Mouse (Mus musculus) limb, embryonic 13.5 days (tissue): ENCODE results near the gene Dok3. TPM values are rescaled to one million over a fixed set of nuclear protein-coding genes. Genes with fewer than 3 reads are reported as not detected.

ENCODE experiments used
- ATAC-seq: fragments of 200-750 bp; cut with Nextera tagmentation; 2 replicates; pipeline ENCODE4 v1.8.0; 2017; ENCODE audit warnings: low read depth, moderate number of reproducible peaks, moderate TSS enrichment; ENCODE audit not compliant: low FRiP score
- H3K27ac ChIP-seq: fragments of 300-500 bp; sonication (generic); 2 replicates; pipeline ENCODE4 v1.5.1; 2015; ENCODE audit warnings: inconsistent platforms, mild to moderate bottlenecking, moderate library complexity
- H3K27me3 ChIP-seq: fragments of 300-500 bp; sonication (generic); 2 replicates; pipeline ENCODE4 v1.6.1; 2015; ENCODE audit warnings: mild to moderate bottlenecking, inconsistent platforms
- H3K36me3 ChIP-seq: fragments of 300-500 bp; sonication (generic); 2 replicates; pipeline ENCODE4 v1.6.1; 2015; ENCODE audit warnings: inconsistent platforms, mild to moderate bottlenecking, moderate library complexity
- H3K4me1 ChIP-seq: fragments of 300-500 bp; sonication (generic); 2 replicates; pipeline ENCODE4 v1.6.1; 2015; ENCODE audit warnings: inconsistent platforms
- H3K4me2 ChIP-seq: fragments of 300-500 bp; sonication (generic); replicated peaks from 2 replicates; pipeline ENCODE4 v1.6.1; 2015; ENCODE audit warnings: inconsistent platforms, mild to moderate bottlenecking, moderate library complexity
- H3K4me3 ChIP-seq: fragments of 300-500 bp; sonication (generic); 2 replicates; pipeline ENCODE4 v1.5.1; 2015; ENCODE audit warnings: moderate library complexity, mild to moderate bottlenecking, inconsistent platforms
- H3K9ac ChIP-seq: fragments of 300-500 bp; sonication (generic); 2 replicates; pipeline ENCODE4 v1.6.1; 2015; ENCODE audit warnings: mild to moderate bottlenecking, inconsistent platforms
- H3K9me3 ChIP-seq: fragments of 300-500 bp; sonication (generic); 2 replicates; pipeline ENCODE4 v1.6.1; 2016; ENCODE audit warnings: inconsistent platforms
- WGBS: fragments of 180-500 bp; shearing (Covaris S2); methylation state at CpG from one replicate; pipeline ENCODE4 v1.1.7; 2015; 5-methylcytosine and 5-hydroxymethylcytosine counted together
- polyA plus RNA-seq: library from polyadenylated mRNA; unstranded; fragments of >200 nt; fragmentation: Nextera tagmentation; extraction: Ambion mirVana; gene quantifications from 2 replicates; pipeline ENCODE4 v1.2.1, GENCODE M21; 2015

Gene Dok3
- polyA plus RNA-seq, 1 experiment from 2014 or later = 2.9 TPM

DNA sequence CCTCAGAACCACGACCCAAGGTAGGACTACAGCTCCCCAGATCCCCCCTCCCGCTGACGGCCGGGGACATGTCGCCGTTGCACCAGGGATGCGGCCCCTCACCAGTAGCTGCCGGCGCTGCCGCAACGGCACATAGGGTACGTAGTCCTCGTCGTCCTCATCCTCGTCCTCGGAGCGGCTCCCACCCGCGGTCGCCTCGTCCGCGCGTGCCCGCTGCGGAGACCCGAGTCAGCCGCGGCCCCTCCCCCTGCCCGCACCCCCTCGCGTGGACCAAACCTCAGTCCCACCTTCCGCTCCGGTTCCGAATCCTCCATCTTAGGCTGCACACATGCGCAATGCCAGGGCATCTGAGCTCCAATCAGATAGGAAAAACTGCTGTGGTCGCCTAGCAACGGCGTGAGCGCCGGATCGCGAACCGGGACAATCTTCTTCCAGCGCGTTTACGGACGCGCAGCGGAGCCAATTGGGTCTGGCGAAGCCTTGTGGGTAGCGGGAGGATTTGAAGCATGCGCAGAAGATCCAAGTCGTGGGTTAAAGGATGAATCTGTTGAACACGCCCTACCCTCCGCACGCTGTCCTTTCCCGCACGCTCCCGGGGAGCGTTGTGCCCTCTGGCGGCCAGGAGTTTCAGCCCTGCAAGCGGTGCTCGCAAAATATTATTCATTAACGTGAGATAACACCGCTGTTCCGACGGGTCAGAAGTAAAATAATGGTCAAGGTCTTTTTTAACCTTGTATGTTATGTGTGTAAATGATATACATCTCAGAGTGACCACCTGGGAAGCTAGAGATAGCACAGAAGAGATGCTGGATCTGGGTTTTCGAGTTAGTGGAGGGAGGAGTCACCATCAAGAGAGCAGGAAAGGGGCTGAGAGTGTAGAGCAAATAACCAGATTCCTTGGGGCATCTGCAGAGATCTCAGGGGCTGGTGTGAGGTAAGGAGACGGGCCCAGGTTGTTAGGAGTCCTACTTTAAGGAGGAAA, 7.4 kb upstream of the Dok3 start, which contains the start of gene Ddx41:
Gene Ddx41, minus strand, starts transcription at position 465 of the 982 bp plus-strand sequence.
- ATAC-seq = peak; percentile 98
- Histone ChIP-seq H3K9ac (peak within 1 kb of the TSS; percentile 86), H3K4me3 (peak within 1 kb of the TSS; percentile 62), H3K27ac (peak within 1 kb of the TSS; percentile 55; the same call in 1 of the 2 replicates), H3K36me3 (peaks cover 80% of the 10 kb centered on the region), H3K4me2 (peak within 1 kb of the TSS; percentile 94), H3K9me3 (no peaks in the 10 kb centered on the region), H3K4me1 (peaks cover 16% of the 10 kb centered on the region), H3K27me3 (no peaks in the 10 kb centered on the region)
- under 1% methylated on average over 70 of the region's 70 CpGs for WGBS

DNA sequence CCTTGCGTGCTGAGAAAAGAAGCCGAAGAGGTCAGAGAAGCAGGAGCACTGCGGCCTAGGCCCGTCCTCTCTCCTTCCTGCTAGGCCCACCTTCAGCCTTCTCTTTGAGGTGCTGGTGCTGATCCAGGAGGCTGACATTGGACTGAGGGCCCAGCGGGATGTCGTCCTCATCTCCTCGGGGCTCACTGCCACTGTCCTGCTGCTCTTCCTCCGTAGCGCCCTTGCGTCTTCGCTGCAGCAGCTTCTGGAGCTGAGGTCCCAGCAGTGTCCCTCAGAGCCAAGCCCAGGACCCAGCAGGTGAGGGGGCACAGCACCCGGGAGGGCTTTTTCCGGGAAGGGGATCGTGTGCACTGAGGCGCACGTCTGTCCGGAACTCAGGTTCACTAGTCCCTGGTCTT, 6.7 kb upstream of the Dok3 start:
- H3K36me3 ChIP-seq = peaks cover 80% of the 10 kb centered on the region
- H3K4me1 ChIP-seq = peaks cover 16% of the 10 kb centered on the region
- peak overlapping the region; percentile 86 for H3K9ac ChIP-seq
- ATAC-seq = no peak
- H3K27me3 ChIP-seq = no peaks in the 10 kb centered on the region
- peak overlapping the region; percentile 94 for H3K4me2 ChIP-seq
- H3K4me3 ChIP-seq = peak overlapping the region; percentile 62
- H3K9me3 ChIP-seq = no peaks in the 10 kb centered on the region
- H3K27ac ChIP-seq = no peak overlapping the region
- 16% methylated on average over 17 of the region's 17 CpGs for whole genome bisulfite sequencing

DNA sequence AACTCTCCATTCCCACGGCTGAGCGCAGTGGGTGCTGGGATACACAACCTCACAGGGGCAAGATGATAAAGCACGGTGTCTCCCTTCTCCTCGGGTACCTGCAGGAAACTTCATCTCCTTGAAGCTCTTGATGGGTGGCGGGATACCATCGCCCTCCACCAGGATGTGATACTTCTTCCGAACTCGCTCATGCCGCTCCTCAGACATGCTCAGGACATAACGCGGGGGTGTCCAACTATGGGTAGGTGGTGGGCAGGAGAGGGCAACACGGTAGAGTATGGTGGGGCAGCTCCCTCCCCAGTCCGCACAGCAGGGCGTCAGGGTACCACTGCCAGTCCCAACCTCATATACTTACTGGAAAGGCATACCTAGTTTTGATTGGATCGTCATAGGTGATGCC, 6.1 kb upstream of the Dok3 start:
- H3K27me3 ChIP-seq = no peaks in the 10 kb centered on the region
- H3K4me2 ChIP-seq = peak overlapping the region; percentile 94
- peaks cover 16% of the 10 kb centered on the region for H3K4me1 ChIP-seq
- H3K27ac ChIP-seq = no peak overlapping the region
- H3K36me3 ChIP-seq = peaks cover 80% of the 10 kb centered on the region
- no peaks in the 10 kb centered on the region for H3K9me3 ChIP-seq
- no peak for ATAC-seq
- WGBS = 93% methylated on average over 15 of the region's 15 CpGs
- H3K4me3 ChIP-seq = peak overlapping the region; percentile 62
- peak overlapping the region; percentile 86 for H3K9ac ChIP-seq

DNA sequence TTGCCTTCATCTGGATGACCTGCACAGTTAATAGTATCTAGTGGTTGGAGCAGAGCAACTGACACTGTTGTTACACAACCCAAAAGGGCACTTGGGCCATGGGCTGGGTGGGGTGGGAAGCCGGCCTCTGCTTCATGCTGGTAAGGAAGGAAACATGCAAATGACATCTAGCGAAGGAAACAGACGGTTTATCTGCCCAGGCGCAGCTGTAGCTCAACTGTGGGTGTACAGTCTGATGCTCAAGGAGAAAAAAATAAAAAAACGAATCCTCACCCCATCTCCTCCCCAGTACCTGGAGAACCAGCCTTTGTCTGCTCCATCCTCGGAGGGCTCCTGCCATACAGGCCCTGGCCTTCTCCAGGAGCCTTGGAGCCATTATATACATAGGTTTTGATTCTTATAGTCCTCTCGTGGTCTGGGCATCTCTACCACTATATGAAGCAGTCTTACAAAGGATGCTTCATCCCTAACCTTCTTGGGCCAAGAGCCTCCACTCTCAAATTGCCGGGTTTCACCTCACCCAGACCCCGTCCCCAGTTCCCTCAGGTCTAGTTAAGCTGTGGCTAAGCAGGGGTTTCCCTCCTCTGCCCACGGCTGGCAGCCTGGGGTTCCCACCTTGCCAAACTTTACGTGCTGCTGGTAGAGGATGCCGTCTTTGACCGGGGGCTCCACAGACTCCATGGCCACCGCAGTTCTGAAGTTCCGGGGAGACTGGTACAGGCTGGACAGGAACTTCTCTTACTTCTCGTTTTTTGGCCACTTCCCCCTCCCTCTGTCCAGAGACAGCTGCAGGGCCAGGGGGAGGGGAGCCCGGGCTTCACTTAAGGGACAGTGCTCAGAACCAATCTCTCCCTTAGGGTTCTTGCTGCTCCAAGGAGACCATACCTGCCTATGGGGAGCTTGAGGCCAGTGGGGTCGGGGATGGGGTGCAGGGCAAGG, 993 bp downstream of the Dok3 start:
- Histone ChIP-seq H3K36me3 (peaks cover 42% of the 10 kb centered on the region), H3K27me3 (no peaks in the 10 kb centered on the region), H3K9ac (no peak overlapping the region), H3K4me3 (no peak overlapping the region), H3K4me1 (no peaks in the 10 kb centered on the region), H3K4me2 (no peak overlapping the region), H3K9me3 (no peaks in the 10 kb centered on the region), H3K27ac (no peak overlapping the region)
- ATAC-seq = no peak
- WGBS = 75% methylated on average over 18 of the region's 18 CpGs

DNA sequence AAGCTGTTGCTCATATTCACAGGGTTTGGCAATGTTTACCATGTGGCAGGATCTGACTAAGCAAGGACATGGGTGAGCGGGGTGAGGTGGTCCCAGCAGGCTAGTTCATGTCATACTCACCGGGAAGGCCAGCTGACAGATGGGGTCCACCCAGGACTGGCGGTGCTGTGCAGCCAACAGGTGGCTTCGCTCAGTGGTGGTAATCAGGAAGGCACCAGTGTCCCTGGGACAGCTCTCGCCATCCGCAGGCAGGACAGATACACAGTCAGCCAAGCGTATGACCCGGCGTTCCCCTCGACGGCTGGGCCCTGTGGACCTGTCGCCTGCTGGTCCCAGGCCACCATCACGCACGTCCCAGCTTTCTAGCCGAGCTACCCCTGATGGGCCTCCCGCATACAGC, 1.9 kb downstream of the Dok3 start:
- H3K4me2 ChIP-seq = no peak overlapping the region
- H3K27me3 ChIP-seq = no peaks in the 10 kb centered on the region
- H3K4me3 ChIP-seq = no peak overlapping the region
- no peaks in the 10 kb centered on the region for H3K9me3 ChIP-seq
- H3K4me1 ChIP-seq = no peaks in the 10 kb centered on the region
- no peak overlapping the region for H3K9ac ChIP-seq
- H3K27ac ChIP-seq = no peak overlapping the region
- 86% methylated on average over 16 of the region's 16 CpGs for WGBS
- peaks cover 33% of the 10 kb centered on the region for H3K36me3 ChIP-seq
- no peak; the same call in 1 of the 2 replicates for ATAC-seq

DNA sequence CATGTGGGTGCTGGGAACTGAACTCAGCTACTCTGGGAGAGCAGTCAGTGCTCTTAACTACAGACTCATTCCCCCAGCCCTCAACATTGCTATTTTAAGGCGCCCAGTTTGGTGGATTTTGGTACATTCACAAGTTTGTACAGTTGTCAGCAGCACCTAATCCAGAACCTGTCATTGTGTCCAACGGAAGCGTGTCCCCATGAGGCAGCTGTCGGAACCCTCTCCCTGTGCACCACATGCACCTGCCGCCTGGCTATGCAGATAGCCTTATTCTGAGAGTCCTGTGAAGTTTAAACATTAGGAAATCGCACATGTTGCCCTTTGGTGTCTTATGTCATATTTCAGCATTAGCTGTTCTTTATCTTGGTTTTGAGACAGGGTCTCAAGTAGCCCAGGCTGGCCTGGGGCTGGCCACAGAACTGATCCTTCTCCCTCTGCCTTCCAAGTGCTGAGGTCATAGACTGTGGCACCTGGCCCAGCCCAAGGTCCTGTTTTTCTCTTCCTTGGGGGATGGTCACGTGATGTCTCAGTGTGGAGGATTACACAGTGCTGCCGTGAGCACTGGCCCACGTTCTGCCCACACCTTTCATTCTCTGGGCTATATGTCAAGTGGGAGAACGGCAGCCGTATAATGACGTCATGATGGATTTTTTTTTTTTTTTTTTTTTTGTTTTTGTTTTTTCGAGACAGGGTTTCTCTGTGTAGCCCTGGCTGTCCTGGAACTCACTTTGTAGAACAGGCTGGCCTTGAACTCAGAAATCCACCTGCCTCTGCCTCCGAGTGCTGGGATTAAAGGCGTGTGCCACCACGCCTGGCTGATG, 3.2 kb downstream of the Dok3 start:
- H3K9me3 ChIP-seq = no peaks in the 10 kb centered on the region
- ATAC-seq = no peak
- peaks cover 20% of the 10 kb centered on the region for H3K36me3 ChIP-seq
- no peaks in the 10 kb centered on the region for H3K4me1 ChIP-seq
- H3K9ac ChIP-seq = no peak overlapping the region
- 84% methylated on average over 16 of the region's 16 CpGs for WGBS
- no peaks in the 10 kb centered on the region for H3K27me3 ChIP-seq
- no peak overlapping the region for H3K27ac ChIP-seq
- H3K4me2 ChIP-seq = no peak overlapping the region
- no peak overlapping the region for H3K4me3 ChIP-seq

DNA sequence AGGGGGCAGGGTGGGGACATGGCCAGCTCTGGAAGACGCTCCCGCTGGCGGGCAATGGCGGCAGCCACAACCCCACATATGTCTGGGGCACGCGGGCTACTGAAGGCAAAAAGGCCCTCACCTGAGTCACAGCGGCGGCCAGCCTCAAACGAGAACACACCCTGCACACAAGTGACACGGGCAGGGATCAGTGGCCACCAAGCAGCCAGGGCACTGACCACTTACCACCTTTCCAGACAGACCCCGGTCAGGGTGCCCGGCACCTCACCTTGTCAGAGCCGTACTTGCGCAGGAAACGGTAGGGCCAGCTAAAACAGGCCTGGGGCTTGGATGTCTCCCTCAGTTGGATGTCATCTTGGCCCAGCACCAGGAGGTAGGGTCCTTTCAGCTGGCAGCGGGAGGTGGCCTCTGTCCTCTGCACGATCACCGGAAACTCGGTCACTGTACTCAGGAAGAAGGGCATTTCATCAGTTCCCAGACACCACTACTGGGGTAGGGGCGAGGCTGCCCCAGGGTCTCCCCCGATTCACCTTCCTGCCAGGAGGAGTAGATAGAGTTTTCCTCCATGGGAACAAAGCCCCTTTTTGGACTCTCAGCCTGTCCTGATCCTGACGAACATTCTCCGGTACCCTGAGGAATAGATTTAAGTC, 5.0 kb downstream of the Dok3 start:
- ATAC-seq = no peak
- H3K4me2 ChIP-seq = no peak overlapping the region
- no peaks in the 10 kb centered on the region for H3K4me1 ChIP-seq
- WGBS = 90% methylated on average over 23 of the region's 23 CpGs
- H3K4me3 ChIP-seq = no peak overlapping the region
- peaks cover 1% of the 10 kb centered on the region for H3K36me3 ChIP-seq
- H3K27me3 ChIP-seq = no peaks in the 10 kb centered on the region
- no peaks in the 10 kb centered on the region for H3K9me3 ChIP-seq
- H3K27ac ChIP-seq = no peak overlapping the region
- H3K9ac ChIP-seq = no peak overlapping the region

DNA sequence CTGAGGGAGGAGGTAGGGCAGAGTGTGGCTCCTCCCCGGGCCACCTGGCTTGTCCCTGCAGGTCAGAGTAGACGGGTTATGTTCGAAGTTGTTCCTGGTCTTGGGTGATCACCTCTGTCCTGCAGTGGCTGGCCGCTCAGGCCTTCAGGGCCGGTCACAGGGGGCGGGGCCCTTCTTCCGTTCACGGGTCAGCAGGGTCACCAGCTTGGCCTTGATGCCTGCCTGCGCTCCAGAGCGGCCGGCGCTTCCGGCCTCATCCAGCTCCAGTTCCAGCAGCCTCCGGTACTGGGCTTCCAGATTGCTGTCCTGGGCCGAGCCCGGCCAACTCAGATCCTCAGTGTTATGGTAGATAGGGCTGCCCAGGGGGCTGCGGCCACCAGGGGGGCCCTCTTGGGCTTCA, 5.8 kb downstream of the Dok3 start:
- WGBS = 63% methylated on average over 17 of the region's 17 CpGs
- Histone ChIP-seq H3K27ac (no peak overlapping the region), H3K9ac (no peak overlapping the region), H3K4me3 (no peak overlapping the region), H3K4me1 (no peaks in the 10 kb centered on the region), H3K4me2 (no peak overlapping the region), H3K27me3 (no peaks in the 10 kb centered on the region), H3K36me3 (no peaks in the 10 kb centered on the region; the same call in 1 of the 2 replicates), H3K9me3 (no peaks in the 10 kb centered on the region)
- ATAC-seq = no peak

DNA sequence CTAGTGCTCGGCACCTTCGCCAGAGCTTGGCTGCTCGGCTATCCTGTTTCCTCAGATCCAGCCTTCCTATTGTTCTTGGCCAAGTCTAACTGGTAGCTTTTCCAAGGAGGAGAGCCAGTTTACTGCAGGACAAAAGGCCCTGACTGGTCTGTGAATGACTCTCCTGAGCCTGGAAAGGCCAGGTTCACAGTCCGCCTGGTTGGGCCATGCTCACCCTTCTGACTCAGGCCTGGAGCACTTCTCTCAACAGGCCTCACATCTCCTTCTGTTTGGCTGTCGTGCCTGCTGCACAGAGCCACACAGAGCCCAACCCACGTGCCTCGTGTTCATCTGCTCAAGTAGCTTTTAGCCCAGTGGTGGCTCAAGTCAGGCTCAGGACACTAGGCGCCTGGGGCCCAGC, 6.4 kb downstream of the Dok3 start:
- ATAC-seq = no peak
- H3K9ac ChIP-seq = no peak overlapping the region
- H3K9me3 ChIP-seq = no peaks in the 10 kb centered on the region
- no peak overlapping the region for H3K4me2 ChIP-seq
- no peaks in the 10 kb centered on the region for H3K4me1 ChIP-seq
- H3K36me3 ChIP-seq = no peaks in the 10 kb centered on the region; the same call in 1 of the 2 replicates
- WGBS = 66% methylated on average over 8 of the region's 8 CpGs
- no peak overlapping the region for H3K4me3 ChIP-seq
- H3K27ac ChIP-seq = no peak overlapping the region
- no peaks in the 10 kb centered on the region for H3K27me3 ChIP-seq

DNA sequence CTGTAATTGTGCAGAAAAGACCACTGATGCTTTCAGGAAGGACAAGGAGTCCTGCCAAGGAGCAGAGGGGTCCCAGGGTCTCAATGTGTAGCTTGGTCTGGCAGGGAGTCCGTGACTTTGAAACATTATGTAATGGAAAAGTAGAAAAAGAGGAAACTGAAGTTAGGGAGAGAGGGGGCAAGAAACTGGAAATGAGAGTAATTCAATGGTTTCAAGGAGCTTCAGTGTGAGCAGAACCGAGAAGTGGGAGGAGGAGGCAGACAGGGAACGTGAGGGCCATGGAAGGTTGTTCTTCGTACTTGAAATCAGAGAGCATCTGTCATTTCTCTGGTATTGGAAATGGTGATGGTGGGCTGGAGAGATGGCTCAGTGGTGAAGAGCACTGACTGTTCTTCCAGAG, 9.5 kb downstream of the Dok3 start:
- WGBS = 57% methylated on average over 4 of the region's 4 CpGs
- H3K4me3 ChIP-seq = no peak overlapping the region
- no peak overlapping the region for H3K9ac ChIP-seq
- no peaks in the 10 kb centered on the region for H3K27me3 ChIP-seq
- no peaks in the 10 kb centered on the region for H3K9me3 ChIP-seq
- no peaks in the 10 kb centered on the region; the same call in 1 of the 2 replicates for H3K36me3 ChIP-seq
- H3K4me2 ChIP-seq = no peak overlapping the region
- H3K4me1 ChIP-seq = no peaks in the 10 kb centered on the region
- H3K27ac ChIP-seq = no peak overlapping the region
- ATAC-seq = no peak

DNA sequence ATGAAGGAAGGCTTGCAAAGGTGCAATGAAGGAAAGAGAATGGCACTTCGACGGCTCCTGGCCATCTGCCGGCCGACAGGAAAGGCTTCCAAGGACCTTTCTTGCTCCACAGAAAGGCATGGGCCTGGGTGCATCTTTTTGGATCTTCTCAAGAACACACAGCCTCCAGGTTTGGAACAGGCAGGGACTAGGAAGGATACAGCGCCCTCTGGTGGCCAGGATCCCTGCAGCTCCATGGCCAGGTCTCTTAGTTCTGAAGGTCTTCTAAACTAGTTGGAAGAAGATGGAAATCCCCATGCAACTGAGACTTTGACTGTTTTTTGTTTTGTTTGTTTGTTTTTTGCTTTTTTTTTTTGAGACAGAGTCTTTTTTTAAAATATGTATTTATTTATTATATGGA, 12.1 kb downstream of the Dok3 start:
- Histone ChIP-seq H3K4me3 (no peak overlapping the region), H3K9ac (no peak overlapping the region), H3K4me2 (no peak overlapping the region), H3K4me1 (peaks cover 6% of the 10 kb centered on the region), H3K36me3 (no peaks in the 10 kb centered on the region), H3K9me3 (no peaks in the 10 kb centered on the region), H3K27ac (no peak overlapping the region), H3K27me3 (no peaks in the 10 kb centered on the region)
- WGBS = 5% methylated on average over 5 of the region's 5 CpGs
- ATAC-seq = no peak
